Mouse (Mus musculus) embryonic facial prominence, embryonic 11.5 days (tissue): Measurements from ENCODE around the gene Plscr2. TPM values are rescaled to one million over a fixed set of nuclear protein-coding genes. Genes with fewer than 3 reads are reported as not detected.

ENCODE experiments used
- ATAC-seq: fragments of 200-750 bp; cut with Nextera tagmentation; replicated peaks from 2 replicates; pipeline ENCODE4 v1.8.0; 2017; ENCODE audit warnings: low read depth; ENCODE audit not compliant: insufficient number of reproducible peaks, low FRiP score, low TSS enrichment
- DNase-seq: peaks from one replicate; pipeline ENCODE4 v3.0.0-alpha.2; 2015; ENCODE audit warnings: low spot score
- H3K27ac ChIP-seq: fragments of 300-500 bp; sonication (generic); replicated peaks from 2 replicates; pipeline ENCODE4 v1.5.1; 2014; ENCODE audit warnings: mild to moderate bottlenecking, low read depth, low read length, control low read depth
- H3K27me3 ChIP-seq: fragments of 300-500 bp; sonication (generic); 2 replicates; pipeline ENCODE4 v1.6.1; 2014; ENCODE audit warnings: mild to moderate bottlenecking, low read length, moderate library complexity, mixed read lengths; ENCODE audit not compliant: control insufficient read depth, insufficient read depth
- H3K36me3 ChIP-seq: fragments of 300-500 bp; sonication (generic); replicated peaks from 2 replicates; pipeline ENCODE4 v1.6.1; 2014; ENCODE audit warnings: low read depth, mild to moderate bottlenecking, low read length, moderate library complexity, mixed read lengths; ENCODE audit not compliant: control insufficient read depth, insufficient read depth
- H3K4me1 ChIP-seq: fragments of 300-500 bp; sonication (generic); 2 replicates; pipeline ENCODE4 v1.6.1; 2014; ENCODE audit warnings: low read length, mixed read lengths; ENCODE audit not compliant: control insufficient read depth, insufficient read depth
- H3K4me2 ChIP-seq: fragments of 300-500 bp; sonication (generic); 2 replicates; pipeline ENCODE4 v1.6.1; 2014; ENCODE audit warnings: low read depth, mild to moderate bottlenecking, control low read depth, low read length, moderate library complexity
- H3K4me3 ChIP-seq: fragments of 300-500 bp; sonication (generic); 2 replicates; pipeline ENCODE4 v1.5.1; 2014; ENCODE audit warnings: low read depth, low read length, control low read depth
- H3K9ac ChIP-seq: fragments of 300-500 bp; sonication (generic); replicated peaks from 2 replicates; pipeline ENCODE4 v1.6.1; 2014; ENCODE audit warnings: mild to moderate bottlenecking, control low read depth, low read length
- H3K9me3 ChIP-seq: fragments of 300-500 bp; sonication (generic); replicated peaks from 2 replicates; pipeline ENCODE4 v1.6.1; 2016; ENCODE audit warnings: mild to moderate bottlenecking, low read length, inconsistent platforms, mixed read lengths; ENCODE audit not compliant: control insufficient read depth
- WGBS: fragments of 180-500 bp; shearing (Covaris S2); extraction: QIAGEN DNeasy Blood & Tissue Kit; methylation state at CpG from one replicate; pipeline ENCODE4 v1.1.7; 2014; 5-methylcytosine and 5-hydroxymethylcytosine counted together
- polyA plus RNA-seq: library from polyadenylated mRNA; unstranded; fragments of >200 nt; fragmentation: Nextera tagmentation; extraction: Ambion mirVana; gene quantifications from 2 replicates; pipeline ENCODE4 v1.2.1, GENCODE M21; 2014

The Plscr2 gene
- polyA plus RNA-seq, 1 experiment from 2014 or later: 0.35 TPM

DNA sequence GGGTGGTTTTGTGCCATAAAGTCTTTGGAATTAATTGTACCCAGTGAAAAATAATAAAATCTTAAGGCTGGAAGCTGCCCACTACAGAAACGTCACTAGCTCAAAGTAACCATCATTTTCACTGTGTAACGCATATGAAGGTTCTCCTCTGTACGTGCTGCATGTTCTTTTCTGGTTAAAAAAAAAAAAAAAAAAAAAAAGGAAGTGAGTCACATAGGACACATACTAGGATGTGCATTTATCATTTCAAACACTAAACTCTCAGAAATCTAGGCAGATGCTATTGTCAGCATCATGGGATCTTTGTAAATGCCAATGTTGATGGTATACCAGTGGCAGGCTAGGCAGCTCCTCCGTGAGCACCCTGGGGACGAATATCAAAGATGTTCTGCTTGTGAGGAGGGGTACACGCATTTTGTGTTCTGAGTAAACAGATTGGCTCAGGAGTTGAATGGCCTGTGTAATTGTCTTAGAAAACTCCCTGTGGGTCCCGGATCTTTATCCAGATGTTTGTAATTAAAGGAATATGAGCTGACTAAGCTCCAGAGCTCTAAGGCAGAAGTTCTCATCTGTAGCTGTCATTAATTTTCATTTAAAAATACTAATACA lies 7.3 kb downstream of the Plscr2 start:
- Histone ChIP-seq H3K9ac (no peak overlapping the region), H3K4me1 (no peaks in the 10 kb centered on the region), H3K4me2 (no peak overlapping the region), H3K4me3 (no peak overlapping the region), H3K9me3 (no peaks in the 10 kb centered on the region), H3K36me3 (no peaks in the 10 kb centered on the region), H3K27me3 (no peaks in the 10 kb centered on the region), H3K27ac (no peak overlapping the region)
- DNase-seq: peak; percentile 37
- WGBS: 22% methylated on average over 7 of the region's 7 CpGs
- ATAC-seq: no peak

DNA sequence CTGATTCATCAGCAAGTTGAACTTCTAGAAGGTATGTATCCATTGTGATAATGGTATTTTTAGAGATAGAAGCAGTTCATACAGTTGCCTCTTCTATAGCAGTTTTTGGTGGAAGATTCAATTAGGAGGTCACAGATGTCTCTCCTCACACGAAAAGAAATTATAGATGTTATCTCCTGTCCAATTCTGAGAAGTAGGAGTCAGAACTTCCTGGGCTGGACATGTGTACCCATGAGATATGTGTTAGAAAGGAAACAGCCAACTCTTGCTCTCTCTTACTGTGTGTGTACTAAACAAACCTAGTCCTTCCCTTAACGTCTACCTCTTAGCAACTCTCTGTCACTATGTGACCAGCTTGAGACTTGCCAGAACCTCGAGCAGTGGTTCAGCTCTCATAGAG lies 14.3 kb downstream of the Plscr2 start:
- no peak for ATAC-seq

DNA sequence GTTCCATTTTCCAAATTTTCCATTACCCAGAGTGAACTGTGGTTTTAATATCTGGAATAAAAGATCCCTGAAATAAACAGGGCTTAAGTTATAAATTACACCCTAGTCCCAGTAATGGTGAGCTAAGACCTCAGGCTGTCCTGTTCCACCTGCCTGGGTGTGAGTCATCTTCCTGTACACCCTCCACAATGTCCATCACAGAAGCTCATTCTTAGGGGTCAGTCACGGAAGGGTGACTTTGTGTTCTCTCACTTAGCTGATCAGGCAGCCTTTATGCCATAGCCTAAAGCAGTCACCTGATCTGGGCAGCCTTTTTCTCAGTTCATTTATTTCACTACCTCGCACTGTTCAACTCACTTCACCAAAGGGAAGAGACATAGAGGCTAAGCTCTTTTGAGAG lies 16.8 kb downstream of the Plscr2 start:
- no peaks in the 10 kb centered on the region for H3K36me3 ChIP-seq
- no peak overlapping the region for H3K4me3 ChIP-seq
- no peak overlapping the region for H3K27ac ChIP-seq
- H3K9me3 ChIP-seq: no peaks in the 10 kb centered on the region
- no peaks in the 10 kb centered on the region for H3K4me1 ChIP-seq
- H3K4me2 ChIP-seq: no peak overlapping the region
- no peaks in the 10 kb centered on the region for H3K27me3 ChIP-seq
- DNase-seq (no peak), ATAC-seq (no peak)
- 70% methylated on average over 2 of the region's 2 CpGs for WGBS
- no peak overlapping the region for H3K9ac ChIP-seq

More for the DNA sequence above, 14.3 kb downstream of the Plscr2 start:
- H3K4me2 ChIP-seq: no peak overlapping the region
- DNase-seq: no peak
- no peak overlapping the region for H3K27ac ChIP-seq
- no peak overlapping the region for H3K9ac ChIP-seq
- no peaks in the 10 kb centered on the region for H3K27me3 ChIP-seq
- H3K36me3 ChIP-seq: no peaks in the 10 kb centered on the region
- H3K9me3 ChIP-seq: no peaks in the 10 kb centered on the region
- H3K4me1 ChIP-seq: no peaks in the 10 kb centered on the region
- H3K4me3 ChIP-seq: no peak overlapping the region
- WGBS: 83% methylated on average over 3 of the region's 3 CpGs

DNA sequence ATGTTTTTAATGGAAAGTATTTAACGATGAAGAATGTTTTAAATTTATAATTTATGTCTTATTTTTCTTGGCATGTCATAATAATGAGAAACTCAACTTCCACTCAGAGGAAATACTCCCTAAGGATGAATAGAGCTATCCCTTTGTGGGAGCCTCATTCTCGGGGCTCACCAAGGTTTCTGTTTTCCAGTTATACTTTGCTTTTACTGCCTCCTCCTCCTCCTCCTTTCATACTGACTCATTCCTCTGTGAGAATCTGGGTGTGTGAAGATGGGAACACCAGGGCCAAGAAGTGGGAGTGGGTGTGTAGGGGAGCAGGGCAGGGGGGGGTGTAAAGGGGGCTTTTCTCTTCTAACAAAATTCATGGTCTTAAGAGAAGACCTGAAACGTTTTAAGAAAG lies 17.5 kb downstream of the Plscr2 start:
- no peaks in the 10 kb centered on the region for H3K36me3 ChIP-seq
- H3K4me2 ChIP-seq: no peak overlapping the region
- DNase-seq (no peak), ATAC-seq (no peak)
- H3K4me3 ChIP-seq: no peak overlapping the region
- H3K27me3 ChIP-seq: no peaks in the 10 kb centered on the region
- no peaks in the 10 kb centered on the region for H3K9me3 ChIP-seq
- H3K4me1 ChIP-seq: no peaks in the 10 kb centered on the region
- H3K9ac ChIP-seq: no peak overlapping the region
- no peak overlapping the region for H3K27ac ChIP-seq
- WGBS: 77% methylated on average over 3 of the region's 3 CpGs

DNA sequence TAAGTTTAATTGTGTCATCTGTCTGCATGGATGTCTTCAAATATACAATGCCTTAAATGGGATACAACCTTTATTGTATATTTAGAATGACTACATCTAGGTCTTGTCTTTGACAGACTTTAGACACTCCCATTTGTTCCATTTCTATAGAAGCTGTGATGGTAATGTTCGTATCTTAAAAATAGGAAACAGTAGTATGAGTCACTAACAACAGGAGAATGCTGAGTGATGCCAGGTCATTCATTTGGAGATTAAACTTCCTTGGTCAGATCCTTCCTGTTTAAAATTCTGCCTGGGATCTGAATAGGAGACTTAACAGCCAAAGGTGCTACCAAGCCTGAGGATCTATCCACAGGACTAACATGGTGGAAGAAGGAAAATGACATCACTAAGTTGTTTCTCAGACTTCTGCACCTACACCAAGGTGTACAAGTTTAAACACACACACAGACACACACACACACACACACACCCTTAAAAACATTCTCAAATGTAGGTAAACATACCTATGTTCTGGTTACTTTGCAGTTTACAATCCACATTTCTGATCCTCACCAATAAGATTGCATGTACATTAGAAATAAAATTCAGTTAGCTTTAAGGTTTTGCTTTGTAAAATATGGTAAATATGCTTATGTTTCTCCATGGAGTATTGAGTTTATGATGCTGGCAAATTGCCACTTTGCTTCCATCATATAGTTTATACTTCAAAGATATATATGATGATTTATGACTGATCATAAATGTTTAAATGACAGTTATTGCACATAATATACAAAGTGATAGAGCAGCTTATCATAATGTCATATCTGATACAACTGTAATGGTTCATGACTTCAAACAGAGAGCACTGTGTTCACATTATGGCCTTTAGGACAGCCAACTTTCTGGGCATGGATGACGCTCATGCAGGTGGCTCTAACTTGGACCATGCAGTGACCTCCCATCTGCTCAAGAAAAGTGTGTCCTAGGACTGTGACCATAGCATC lies 18.5 kb downstream of the Plscr2 start:
- 79% methylated on average over 2 of the region's 2 CpGs for WGBS

DNA sequence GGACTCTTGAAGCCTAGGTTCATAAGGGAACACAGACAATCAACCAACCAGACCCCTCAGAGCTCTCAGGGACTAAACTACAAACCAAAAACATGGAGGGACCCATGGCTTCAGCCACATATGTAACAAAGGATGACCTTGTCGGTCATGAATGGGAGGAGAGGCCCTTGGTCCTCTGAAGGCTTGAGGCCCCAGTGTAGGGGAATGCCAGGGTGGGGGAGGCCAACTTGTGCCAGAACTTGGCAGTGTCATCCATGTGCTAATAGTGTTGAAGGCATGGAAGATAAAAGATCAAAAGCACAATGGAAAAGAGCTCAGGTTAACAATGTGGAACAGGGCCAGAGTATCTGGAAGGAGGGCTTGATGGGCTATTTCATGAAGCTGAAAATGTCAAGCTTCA lies 22.9 kb downstream of the Plscr2 start:
- ATAC-seq (no peak), DNase-seq (no peak)
- H3K27ac ChIP-seq: no peak overlapping the region
- H3K4me1 ChIP-seq: no peaks in the 10 kb centered on the region
- H3K4me3 ChIP-seq: no peak overlapping the region
- WGBS: 83% methylated on average over 1 of the region's 1 CpGs
- H3K9me3 ChIP-seq: no peaks in the 10 kb centered on the region
- no peaks in the 10 kb centered on the region for H3K27me3 ChIP-seq
- H3K4me2 ChIP-seq: no peak overlapping the region
- no peaks in the 10 kb centered on the region for H3K36me3 ChIP-seq
- no peak overlapping the region for H3K9ac ChIP-seq

More for the DNA sequence above, 18.5 kb downstream of the Plscr2 start:
- DNase-seq: no peak
- no peak for ATAC-seq
- Histone ChIP-seq H3K4me1 (no peaks in the 10 kb centered on the region), H3K9me3 (no peaks in the 10 kb centered on the region), H3K4me2 (no peak overlapping the region), H3K4me3 (no peak overlapping the region), H3K27me3 (no peaks in the 10 kb centered on the region), H3K9ac (no peak overlapping the region), H3K36me3 (no peaks in the 10 kb centered on the region), H3K27ac (no peak overlapping the region)

DNA sequence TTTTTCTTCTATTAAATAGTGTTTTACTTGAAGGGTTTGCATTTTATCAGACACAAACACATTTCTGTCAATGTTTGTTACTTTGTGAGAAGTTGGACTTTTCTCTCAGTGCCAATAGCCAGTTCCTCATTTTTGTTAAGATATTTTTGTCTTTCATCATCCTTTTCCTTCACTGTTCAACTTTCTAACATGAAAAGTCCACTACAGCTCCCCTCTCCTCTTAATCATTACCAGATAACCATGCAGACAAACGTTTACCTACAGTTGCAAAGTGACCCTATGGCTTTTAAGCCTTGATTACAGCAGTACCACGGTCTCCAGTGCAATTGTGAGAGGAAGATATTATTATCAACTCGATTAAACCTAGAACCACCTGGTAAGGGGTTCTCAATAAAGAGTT lies 25.8 kb downstream of the Plscr2 start:
- H3K27ac ChIP-seq: no peak overlapping the region
- no peaks in the 10 kb centered on the region for H3K36me3 ChIP-seq
- no peak for ATAC-seq
- no peaks in the 10 kb centered on the region for H3K9me3 ChIP-seq
- no peak overlapping the region for H3K4me3 ChIP-seq
- WGBS: 38% methylated on average over 3 of the region's 3 CpGs
- no peaks in the 10 kb centered on the region for H3K4me1 ChIP-seq
- H3K9ac ChIP-seq: no peak overlapping the region
- H3K4me2 ChIP-seq: no peak overlapping the region
- H3K27me3 ChIP-seq: no peaks in the 10 kb centered on the region
- DNase-seq: no peak

DNA sequence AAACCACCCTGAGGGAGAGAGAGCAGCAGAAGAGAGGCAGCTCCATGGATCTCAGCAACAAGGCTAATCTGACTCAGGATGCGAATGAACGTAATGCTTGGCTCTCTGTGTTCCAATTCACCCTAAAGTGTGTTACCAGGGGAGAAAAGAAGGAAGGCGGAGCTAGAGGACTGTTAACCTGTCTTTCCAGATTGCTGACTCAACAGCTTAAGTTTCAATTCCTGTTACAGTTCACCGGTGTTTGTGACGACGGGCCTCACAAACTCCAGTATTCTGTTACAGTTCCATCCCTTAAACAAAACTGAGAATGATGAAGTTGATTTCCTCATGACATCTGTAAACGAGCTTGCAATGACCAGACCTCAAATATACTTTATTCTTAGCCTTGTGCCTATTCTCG lies 29.7 kb downstream of the Plscr2 start:
- no peak overlapping the region for H3K4me2 ChIP-seq
- no peak for ATAC-seq
- 68% methylated on average over 8 of the region's 8 CpGs for WGBS
- H3K36me3 ChIP-seq: no peaks in the 10 kb centered on the region
- H3K4me1 ChIP-seq: no peaks in the 10 kb centered on the region
- no peak overlapping the region for H3K9ac ChIP-seq
- no peak overlapping the region for H3K4me3 ChIP-seq
- DNase-seq: no peak
- H3K27ac ChIP-seq: no peak overlapping the region
- no peaks in the 10 kb centered on the region for H3K27me3 ChIP-seq
- no peaks in the 10 kb centered on the region for H3K9me3 ChIP-seq
